Mouse (Mus musculus): ENCODE results near the gene Rps21.

Gene Rps21

DNA sequence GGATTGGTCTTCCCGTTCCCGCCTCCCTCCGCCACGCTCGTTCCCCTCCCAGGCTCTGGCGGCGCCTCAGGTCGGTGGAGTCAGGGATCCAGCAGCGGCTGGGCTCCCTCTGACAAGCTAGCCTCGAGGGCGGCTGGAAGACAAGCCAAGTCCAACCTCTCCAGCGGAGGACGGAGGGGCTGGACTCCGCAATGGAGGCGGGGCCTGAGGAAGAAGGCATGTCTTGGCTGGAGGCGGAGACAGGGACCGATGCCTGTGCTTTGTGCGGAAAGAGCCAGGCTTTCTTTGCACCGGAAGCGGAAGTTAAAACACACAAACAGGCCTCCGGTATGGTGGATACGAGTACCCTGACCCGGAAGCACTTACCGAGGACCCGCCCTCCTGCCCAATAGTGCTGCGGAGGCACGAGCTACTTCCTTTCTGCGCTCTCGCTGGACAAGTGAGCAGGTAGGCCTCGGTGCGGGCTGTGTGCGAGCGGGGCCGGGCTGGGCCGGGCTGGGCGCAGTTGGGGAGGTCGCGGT lies at the start of gene Rps21:
Gene Rps21, plus strand, starts transcription at position 377 of the 521 bp plus-strand sequence.
- peak; percentile 97 for DNase-seq (ENCODE audit: low read depth)

DNA sequence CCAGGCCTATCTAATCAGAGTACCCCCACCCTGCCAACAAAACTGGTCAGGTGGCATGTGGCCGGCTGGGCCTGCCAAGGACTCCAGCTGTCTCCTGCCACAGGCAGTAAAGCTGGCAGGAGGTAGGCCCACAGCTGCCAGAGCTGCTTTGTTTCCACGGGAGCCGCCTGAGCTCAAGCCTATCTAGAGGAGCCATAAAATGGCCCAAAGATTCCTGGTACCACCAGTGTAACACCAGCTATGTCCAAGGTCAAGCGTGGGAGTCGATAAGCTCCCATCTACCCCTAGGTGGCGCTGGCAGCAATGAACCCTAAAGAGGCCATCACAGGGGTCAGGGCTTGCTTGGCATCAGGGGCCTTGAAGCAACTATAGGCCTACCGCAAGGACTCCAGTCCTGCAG lies 49.3 kb upstream of the Rps21 start:
- no peak for DNase-seq (ENCODE audit: low read depth)

DNA sequence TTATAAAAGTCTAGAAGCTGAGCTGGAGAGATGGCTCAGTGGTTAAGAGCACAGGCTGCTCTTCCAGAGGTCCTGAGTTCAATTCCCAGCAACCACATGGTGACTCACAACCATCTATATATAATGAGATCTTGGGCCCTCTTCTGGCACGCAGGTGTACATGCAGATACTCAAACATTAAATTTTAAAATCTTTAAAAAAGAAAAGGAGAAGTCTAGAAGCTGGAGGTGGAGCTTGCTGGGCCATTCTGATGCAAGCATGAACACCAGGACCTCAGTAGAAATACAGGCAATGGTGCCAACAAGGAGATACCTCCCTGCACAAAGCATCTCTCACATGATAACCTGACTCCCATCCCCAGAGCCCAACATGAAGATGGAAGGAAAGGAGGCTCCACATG lies 48.2 kb upstream of the Rps21 start:
- DNase-seq (ENCODE audit: low read depth): no peak

DNA sequence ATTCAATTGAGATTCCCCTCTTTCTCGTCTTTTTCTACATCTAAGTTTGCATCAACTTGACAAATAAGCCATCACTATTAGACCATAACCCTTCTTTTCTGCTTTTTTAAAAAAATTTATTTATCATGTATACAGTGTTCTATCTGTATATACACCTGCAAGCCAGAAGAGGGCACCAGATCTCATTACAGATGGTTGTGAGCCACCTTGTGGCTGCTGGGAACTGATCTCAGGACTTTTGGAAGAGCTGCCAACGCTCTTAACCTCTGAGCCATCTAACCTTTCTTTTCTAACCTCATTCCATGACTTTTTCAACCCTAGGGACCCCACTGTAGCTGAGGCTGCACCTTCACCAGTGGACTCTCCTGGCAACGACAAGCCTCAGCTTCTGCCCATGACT lies 44.9 kb upstream of the Rps21 start:
- DNase-seq (ENCODE audit: low read depth): no peak

DNA sequence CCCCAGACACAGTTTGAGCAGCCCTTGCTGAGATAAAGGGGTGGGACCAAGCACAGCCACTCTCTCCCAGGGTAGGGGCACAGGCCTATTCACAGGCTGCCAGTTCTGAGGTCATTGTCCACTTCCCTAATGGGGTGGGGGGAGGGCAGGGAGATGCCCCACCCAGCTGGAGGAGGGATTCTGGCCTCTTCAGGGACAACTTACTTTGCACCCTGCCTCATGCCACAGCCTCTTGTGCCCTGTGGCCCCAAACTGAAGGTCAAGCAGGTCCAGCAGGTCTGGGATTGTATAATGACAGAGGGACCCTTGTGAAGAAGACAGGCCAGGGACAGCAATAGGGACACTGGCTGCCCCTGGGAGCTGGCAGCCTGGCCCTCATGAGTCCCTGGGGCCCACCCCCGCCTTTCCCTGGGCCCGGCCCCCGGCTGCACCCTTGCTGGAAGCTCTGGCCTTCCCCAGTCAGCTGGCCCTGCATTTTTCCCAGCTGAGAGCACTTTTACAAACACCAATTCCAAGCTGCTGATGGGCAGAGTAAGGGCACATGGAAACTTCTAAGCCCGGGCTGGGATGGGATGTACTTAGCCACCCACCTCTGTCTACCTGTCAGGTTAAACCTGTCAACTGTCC lies 42.7 kb upstream of the Rps21 start:
- no peak for DNase-seq (ENCODE audit: low read depth)

DNA sequence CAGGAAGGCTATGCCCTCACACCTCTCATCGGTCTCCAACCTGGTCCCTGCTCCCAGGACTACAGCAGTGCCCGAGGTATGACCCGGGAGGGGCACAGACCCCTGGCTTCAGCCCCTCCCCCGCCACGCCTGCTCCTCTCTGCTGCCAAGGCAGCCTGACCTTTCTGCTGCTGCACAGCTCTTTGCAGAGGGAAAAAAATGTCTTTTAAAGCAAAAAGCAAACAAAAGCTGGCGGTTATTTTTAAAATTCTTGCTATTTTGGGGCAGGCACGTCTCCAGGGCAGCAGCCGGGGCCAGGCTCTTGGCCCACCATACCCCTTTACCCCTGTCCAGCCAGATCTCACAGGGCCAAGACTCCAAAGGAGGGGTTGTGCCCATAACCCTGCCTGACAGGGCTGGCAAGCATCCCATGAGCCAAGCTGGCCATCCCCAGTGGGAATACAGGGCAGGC lies 42.1 kb upstream of the Rps21 start:
- no peak for DNase-seq (ENCODE audit: low read depth)

DNA sequence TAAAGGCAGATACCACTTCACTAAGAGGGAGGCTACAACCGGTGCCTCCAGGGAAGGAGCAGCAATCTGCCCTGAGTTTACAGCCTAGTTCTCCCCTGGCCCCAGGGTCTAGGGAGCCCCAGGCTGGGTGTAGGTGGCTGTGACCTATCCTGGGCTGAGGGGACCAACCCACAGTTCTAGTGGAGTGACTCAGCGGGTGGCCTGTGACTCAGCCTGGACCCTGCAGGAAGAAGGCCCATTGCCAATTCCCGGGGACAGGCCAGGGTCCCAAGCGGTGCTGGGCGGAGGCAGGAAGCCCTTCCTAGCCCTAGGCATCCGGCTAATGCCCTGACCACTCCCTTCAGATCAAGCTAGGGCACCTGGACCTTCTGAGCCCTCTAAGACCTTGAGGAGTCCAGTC lies 41.2 kb upstream of the Rps21 start:
- no peak for DNase-seq (ENCODE audit: low read depth)

DNA sequence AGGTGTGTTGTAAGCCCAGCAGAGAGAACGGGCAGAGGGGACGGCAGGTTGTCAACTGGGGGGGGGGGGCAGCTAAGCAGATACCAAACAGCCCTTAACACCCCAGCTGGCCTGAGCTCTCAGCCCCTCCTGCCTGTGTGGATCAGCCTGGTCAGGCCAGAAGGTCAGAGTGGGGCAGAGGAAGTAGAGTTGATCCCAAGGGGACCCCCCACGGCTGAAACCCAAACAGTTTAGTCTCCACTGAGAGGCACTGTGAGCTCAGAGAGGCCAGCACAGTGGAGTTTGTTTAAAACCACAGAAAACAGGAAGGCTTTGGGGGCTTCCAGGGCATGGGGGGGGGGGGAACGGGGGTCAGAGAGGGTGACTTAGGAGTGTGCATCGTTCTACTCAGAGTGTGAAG lies 40.3 kb upstream of the Rps21 start:
- DNase-seq (ENCODE audit: low read depth): no peak

DNA sequence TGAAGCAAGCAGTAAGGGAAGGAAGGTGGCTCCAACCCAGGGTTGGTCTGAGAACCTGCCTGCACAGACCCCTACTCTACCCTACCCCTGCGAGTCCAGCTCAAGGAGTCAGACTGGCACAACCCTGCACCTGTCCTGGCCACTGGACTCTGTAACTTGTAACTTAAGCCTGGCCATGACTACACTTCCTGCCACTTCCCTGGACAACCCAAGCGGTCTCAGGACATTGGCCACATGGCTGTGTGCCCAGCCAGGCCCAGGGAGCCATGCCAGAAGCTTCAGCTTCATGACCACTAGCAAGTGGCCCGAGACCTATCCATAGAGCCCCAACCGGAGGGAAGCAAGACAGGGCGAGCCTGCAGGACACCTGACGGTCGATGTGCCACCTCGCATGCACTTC lies 39.6 kb upstream of the Rps21 start:
- DNase-seq (ENCODE audit: low read depth): no peak

DNA sequence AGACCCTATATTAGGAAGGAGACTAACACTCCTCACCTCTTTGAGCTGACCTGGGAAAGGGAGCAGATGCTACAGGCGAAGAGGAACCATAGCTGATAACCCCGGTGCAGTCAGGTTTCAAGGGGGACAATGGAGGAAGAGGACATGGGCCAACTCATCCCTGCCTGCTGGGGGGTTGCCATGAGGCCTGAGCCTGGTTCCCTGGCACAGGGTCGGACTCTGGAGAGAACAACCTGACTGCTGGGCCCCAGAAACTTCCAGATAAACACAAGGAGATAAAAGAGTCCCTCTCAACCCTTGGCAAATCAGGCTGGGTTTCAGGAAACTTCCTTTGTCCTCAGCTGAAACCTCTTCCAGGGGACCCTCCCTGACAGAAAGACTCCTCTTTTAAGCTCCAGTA lies 38.9 kb upstream of the Rps21 start:
- DNase-seq (ENCODE audit: low read depth): no peak

DNA sequence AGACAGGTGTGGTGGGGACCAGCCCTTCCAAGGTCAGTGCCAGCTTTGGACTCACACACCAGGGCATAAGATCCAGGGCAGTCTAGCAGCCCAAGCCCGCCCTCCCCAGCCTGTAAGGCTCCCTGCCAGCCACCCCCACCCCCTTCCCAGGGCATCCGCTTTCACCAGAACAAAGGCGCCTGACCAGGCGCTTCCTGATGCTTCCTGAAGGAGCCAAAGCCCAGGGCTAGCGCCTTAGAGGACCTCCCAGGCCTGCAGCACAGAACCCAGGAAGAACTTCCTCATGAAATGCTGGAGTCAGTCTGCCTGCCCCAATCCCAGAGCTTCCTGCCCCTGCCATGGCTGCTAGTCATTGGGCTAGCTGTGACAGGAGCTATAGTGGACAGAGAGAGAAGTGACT lies 38.5 kb upstream of the Rps21 start:
- no peak for DNase-seq (ENCODE audit: low read depth)

DNA sequence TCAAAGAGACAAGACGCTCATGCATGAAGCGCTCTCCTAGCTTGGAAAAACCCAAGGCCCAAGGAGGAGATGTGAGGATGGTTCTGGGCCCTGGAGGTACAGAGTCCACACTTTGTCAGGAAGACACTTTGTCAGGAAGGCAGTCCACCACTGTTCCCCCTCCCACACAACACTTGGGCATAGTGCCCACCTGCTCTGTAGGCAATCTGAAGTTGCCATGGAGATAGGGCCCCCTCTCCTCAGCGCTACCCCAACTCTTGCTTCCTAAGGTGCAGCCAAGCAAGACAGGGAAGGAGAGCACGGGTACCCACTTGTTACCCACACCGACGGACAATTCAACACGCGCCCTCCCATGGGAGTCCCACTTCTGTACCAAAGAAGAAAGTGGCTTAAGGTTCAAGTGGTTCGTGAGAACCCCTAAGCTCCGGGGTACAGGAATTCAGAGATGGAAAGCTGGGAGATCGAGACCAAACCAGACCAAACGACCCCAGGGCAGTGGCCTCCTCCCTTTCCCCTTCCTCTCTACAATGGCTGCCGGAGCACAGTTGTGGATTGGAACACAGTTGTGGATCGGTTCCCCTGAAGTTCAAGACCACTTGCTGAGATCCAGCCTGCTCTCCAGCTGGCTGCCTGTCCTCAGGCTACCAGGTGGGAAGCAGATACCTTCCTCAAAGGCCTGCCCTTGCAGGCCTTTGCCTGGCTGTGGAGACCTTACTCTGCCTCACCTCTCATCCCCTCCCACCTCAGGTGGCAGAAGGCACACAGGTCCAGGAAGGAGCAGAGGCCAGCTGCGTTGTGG lies 37.8 kb upstream of the Rps21 start:
- no peak for DNase-seq (ENCODE audit: low read depth)

DNA sequence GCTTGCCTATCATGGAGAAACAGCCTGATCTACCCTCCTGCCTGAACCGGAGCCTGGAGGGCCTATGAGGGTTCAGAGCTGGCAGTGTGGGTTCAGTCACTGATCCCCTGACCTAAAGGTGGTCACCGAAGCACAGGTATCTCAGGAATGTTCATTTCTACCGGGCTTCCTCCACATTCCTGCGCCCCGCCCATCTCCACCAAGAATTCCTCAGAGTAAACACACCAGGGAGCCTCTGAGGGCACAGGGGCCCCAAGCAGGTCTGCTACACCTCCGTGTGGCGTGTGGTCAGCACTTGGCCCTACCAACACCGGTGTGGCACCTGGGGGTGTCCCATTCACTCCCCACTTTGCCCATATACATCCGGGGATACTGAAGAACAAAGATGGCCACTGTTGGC lies 37.0 kb upstream of the Rps21 start:
- no peak for DNase-seq (ENCODE audit: low read depth)

DNA sequence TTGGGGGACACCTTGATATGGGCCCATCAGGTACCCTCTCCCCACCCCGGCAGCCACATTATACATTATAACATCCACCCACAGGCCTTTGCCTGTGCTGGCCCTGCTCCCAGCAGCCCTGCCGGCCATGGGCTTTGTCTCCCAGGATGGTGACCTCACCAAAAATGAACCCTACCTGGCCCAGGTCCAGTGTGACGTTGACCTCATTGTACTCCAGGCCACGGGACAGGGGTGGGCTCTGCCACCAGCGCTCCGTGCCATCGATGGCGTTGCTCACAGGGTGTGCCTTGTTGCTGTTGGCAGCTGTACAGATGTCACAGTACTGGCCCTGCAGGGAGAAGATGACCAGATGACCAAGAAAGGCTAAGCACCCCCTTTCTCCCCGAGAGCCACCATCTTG lies 36.1 kb upstream of the Rps21 start:
- DNase-seq (ENCODE audit: low read depth): no peak

DNA sequence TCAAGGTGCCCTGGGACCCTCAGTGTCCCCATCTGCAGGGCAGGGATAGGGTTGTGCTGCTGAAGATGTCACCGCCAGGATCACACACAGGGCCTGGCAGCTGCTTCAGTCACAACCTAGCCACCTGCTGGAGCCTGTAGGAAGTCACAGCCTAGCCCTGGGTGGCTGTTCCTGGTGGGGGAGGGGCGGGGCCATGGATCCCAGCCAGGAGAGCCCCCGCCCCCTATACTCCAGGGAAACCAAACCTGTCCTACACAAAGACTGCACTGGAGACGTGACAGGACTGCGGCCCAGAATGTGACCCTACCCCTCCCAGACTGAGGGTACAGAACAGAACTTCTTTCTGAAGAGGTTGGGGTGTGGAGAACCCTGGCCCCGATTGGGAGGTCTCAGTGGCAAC lies 34.9 kb upstream of the Rps21 start:
- DNase-seq (ENCODE audit: low read depth): no peak

DNA sequence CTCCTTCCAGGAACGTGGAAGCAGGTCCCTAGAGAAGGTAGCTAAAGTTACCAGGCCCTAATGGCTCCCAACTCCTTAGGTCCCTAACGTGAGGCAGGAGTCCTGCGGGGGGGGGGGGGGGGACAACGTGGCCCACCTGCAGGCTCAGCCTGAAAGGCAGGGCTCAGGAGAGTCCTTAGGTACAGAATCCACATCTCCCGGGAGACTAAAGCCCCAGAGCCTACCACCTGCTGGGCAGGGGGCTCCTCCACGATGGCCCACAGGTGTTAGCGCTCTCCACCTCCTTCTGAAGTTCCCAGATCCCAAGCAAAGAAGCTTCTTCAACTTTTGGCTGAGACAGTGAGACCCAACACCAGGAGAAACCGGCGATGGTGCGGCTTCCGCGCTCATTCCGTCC lies 32.5 kb upstream of the Rps21 start:
- DNase-seq (ENCODE audit: low read depth): no peak

DNA sequence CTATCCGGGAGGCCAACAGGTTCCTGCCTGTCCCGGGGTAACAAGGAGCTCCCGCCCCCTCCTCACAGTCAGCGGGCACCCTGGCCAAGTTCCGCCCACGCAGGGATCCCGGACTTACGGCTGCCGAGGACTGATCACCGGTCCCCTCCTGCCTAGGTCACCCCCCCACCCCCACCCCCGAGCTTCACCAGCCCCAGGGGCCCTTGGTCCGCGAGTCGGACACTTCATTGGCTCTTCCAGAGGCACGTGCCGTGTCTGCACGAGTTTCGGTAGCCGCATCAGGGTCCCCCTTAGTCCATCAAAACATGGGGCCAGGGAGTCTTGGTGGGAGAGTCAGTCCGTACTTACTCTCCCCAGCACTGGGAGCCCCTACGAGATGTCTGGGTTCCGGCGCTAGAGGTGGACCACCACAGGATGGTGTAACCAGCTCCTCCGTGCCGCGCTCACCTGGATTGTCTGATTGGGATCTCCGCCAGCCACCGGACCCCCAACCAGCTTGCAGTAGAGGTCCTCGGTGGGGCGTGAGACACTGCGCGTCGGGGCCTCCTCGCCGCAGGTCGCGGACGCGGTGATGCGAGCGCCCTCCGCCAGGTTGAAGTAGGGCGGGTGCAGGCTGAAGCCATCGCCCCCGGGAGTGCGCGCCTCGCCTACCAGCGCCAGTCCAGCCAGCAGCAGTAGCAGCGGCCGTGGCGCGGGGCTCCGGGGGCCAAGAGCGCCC lies 32.0 kb upstream of the Rps21 start:
- no peak for DNase-seq (ENCODE audit: low read depth)

DNA sequence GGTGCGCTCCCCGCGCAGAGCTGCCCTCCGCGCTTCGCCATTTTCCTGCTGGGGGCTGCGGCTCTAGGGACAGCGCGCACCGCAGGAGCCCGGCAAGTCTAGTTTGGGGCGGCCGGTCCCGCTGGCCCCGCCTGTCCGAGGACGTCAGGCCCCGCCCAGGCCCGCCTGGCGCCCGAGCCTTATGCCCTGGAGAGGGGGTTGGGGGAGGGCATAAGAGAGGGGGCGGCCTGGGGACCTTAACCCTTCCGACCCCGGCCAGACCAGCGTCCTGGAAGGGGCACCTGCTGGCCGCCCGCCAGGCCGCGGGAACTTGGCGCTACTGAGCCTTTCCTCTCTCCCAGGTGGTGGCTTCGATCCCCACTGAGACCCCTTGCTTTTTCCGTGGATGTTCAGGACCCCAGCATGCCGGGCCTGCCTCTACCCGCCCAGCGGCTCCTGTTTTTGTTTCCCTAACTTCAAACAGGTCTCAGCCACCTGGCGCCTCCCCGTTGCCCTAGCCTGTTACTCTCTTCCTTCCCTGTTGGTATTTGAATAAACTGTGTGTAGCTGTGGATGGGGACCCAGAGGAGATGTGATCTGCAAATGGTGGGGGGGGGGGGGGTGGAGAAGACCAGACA lies 31.3 kb upstream of the Rps21 start, which contains the start of gene Lama5:
Gene Lama5, minus strand, starts transcription at position 98 of the 617 bp plus-strand sequence.
- no peak for DNase-seq (ENCODE audit: low read depth)

DNA sequence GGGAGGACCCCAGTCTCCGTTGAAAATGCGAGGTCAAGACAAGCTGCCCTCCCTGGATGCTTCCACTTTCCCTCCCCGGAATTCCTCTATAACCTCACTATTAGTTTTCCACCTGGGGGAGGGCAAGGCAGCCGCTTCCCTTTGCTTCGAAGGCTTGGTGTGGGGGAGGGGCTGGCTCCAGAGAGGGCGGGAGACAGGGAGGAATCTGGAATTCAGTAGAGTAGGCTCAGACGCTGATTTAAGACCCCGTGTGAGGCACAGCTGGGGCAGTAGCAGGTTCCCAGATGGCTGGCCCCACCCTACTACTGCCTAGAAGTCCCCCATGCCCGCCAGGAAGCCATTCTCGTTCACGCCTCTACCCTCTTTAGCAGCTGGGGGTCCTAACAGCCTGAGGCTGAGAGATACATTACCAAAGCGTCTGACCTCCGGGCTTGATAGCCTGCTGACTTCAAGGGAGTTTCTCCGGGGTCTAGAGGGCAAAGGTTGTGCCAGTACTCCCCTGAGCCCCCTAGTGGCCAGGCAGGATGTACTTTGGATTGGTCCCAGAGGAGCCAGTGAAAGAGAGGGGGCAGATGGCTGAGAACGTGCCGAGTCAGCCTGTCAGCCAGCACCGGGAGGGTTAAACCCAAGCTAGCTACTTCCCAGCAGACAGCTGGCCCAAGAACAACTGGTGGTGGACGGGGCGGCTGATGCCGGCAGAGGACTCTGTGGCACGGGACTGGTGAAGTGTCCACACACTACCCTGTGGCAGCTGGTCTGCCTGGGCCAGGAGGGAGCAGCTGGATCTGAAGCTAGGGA lies 29.7 kb upstream of the Rps21 start:
- DNase-seq (ENCODE audit: low read depth): peak; percentile 58

DNA sequence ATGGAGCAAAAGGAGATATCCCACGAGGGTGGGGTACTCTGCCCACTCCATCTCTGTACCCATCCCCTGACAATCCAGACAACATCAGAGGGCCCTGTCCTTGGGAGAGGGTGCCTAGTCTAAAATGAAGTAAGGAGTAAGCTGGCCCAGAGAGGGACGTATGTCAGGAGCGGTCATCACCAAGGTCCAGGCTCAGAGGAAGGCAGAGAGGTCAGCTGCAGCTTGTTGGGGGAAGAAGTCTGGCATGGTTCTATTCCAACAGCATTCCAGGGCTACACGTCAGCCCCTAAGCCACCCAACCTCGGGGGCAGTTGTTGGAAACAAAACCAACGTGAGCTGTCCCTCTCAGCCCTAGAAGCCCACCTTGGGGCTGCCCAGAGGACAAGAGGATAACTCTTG lies 29.1 kb upstream of the Rps21 start:
- no peak for DNase-seq (ENCODE audit: low read depth)

DNA sequence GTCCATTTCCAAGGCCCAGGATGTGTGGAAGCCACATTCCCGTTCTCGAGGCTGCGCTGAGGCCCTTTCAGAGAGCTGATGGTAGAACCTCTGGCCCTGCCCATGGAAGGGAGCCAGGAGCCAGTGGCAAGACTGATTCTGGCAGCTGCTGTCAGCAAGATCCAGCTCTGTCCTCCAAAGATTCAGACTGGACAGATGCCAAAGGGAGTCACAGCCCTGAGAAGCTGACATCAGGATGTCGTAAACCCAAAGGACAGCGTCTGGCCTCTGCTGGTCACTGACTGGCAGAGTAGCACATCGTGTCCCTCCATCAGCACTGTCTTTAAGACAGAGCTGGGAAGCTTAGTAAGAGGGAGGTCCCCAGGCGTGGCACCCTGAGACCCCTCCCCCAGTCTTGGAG lies 28.6 kb upstream of the Rps21 start:
- DNase-seq (ENCODE audit: low read depth): no peak

DNA sequence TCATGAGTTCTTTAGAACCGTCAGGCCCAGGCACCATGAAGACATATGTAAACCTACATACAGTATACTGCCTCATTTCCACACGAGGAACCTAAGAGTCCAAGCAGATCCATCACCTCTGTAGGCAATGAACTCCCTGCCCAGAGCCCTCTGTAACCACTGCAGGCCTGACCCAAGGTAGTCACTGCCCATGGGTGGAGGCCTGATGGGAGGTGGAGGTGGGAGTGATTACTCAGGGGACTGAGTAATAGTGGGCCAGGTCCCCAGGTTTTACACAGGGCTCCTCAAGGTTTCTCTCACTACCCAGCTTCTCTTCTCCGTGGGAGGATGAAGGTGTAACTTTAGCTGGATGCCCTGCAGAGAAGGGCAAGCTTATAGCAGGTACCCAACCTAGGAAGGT lies 28.0 kb upstream of the Rps21 start:
- DNase-seq (ENCODE audit: low read depth): no peak

Measured in c-Kit-positive CD71-negative TER-119-negative erythroid progenitor cells, embryonic 14.5 days (primary cell).